Mouse (Mus musculus) MEL (cell line): ENCODE data around the gene Ccdc152. TPM values are rescaled to one million over a fixed set of nuclear protein-coding genes. Genes with fewer than 3 reads are reported as not detected.

Experiments used
- DNase-seq: peaks from one replicate; pipeline ENCODE4 v3.0.0; 2011; ENCODE audit warnings: low read depth, low spot score
- H3K27ac ChIP-seq: 2 replicates; pipeline ENCODE4 v1.5.1; 2012; ENCODE audit warnings: low read depth, mild to moderate bottlenecking, control low read depth, low read length, moderate library complexity; ENCODE audit not compliant: control insufficient read depth
- H3K27me3 ChIP-seq, 2 experiments: fragments of 150-350 bp in 1 of 2; sonication (generic) in 1 of 2; 2 replicates each; pipeline ENCODE4 v1.6.1; 2012; ENCODE audit warnings: low read length in 2 of 2, mild to moderate bottlenecking in 2 of 2, improper control_type of control experiment in 1 of 2, moderate library complexity in 1 of 2; ENCODE audit not compliant: insufficient read depth in 2 of 2, control insufficient read depth in 1 of 2
- H3K36me3 ChIP-seq, 2 experiments: 2 replicates each; pipeline ENCODE4 v1.6.1; 2012 to 2014; ENCODE audit warnings: low read length in 2 of 2, improper control_type of control experiment in 1 of 2, inconsistent platforms in 1 of 2, mild to moderate bottlenecking in 1 of 2; ENCODE audit not compliant: insufficient read depth in 2 of 2, control insufficient read depth in 1 of 2
- H3K4me1 ChIP-seq, 2 experiments: fragments of 150-350 bp in 1 of 2; sonication (generic) in 1 of 2; 2 replicates each; pipeline ENCODE4 v1.6.1; 2012; ENCODE audit warnings: low read length in 2 of 2, improper control_type of control experiment in 1 of 2, mild to moderate bottlenecking in 1 of 2; ENCODE audit not compliant: insufficient read depth in 2 of 2, control insufficient read depth in 1 of 2
- H3K4me3 ChIP-seq, 2 experiments: fragments of 150-350 bp in 1 of 2; sonication (generic) in 1 of 2; 2 replicates each; pipeline ENCODE4 v1.5.1; 2012; ENCODE audit warnings: low read depth in 2 of 2, low read length in 2 of 2, mild to moderate bottlenecking in 2 of 2, moderate library complexity in 2 of 2, control low read depth in 1 of 2, improper control_type of control experiment in 1 of 2; ENCODE audit not compliant: control insufficient read depth in 1 of 2, insufficient read depth in 1 of 2
- H3K79me2 ChIP-seq: 2 replicates; pipeline ENCODE4 v1.6.1; 2012; ENCODE audit warnings: mild to moderate bottlenecking, low read length, moderate library complexity; ENCODE audit not compliant: control insufficient read depth, poor library complexity, insufficient read depth
- H3K9ac ChIP-seq: 2 replicates; pipeline ENCODE4 v1.6.1; 2012; ENCODE audit warnings: low read depth, mild to moderate bottlenecking, control low read depth, low read length, moderate library complexity; ENCODE audit not compliant: control insufficient read depth, poor library complexity, severe bottlenecking
- H3K9me3 ChIP-seq: fragments of 150-350 bp; sonication (generic); replicated peaks from 2 replicates; pipeline ENCODE4 v1.6.1; 2012; ENCODE audit warnings: mild to moderate bottlenecking, low read length, improper control_type of control experiment, moderate library complexity; ENCODE audit not compliant: insufficient read depth
- ELF1 ChIP-seq: IDR thresholded peaks from 2 replicates; pipeline ENCODE4 v1.6.1; 2014; ENCODE audit warnings: low read depth, mild to moderate bottlenecking, inconsistent platforms, low read length, improper control_type of control experiment, moderate library complexity
- JUND ChIP-seq: IDR thresholded peaks from 2 replicates; pipeline ENCODE4 v1.6.1; 2011; ENCODE audit warnings: low read depth, mild to moderate bottlenecking, improper control_type of control experiment, low read length
- KAT2A ChIP-seq: conservative IDR thresholded peaks from 2 replicates; pipeline ENCODE4 v1.6.1; 2012; ENCODE audit warnings: low read depth, low read length, improper control_type of control experiment, inconsistent platforms
- MAX ChIP-seq: IDR thresholded peaks from 2 replicates; pipeline ENCODE4 v1.6.1; 2011; ENCODE audit warnings: low read length, improper control_type of control experiment
- NELFE ChIP-seq: IDR thresholded peaks from 2 replicates; pipeline ENCODE4 v1.6.1; 2011; ENCODE audit warnings: low read depth, low read length, improper control_type of control experiment
- POLR2A ChIP-seq, 2 experiments: IDR thresholded peaks; 2 replicates each; pipeline ENCODE4 v1.6.1; 2011 to 2012; ENCODE audit warnings: low read length in 2 of 2, mild to moderate bottlenecking in 2 of 2, control low read depth in 1 of 2, improper control_type of control experiment in 1 of 2, low read depth in 1 of 2, moderate library complexity in 1 of 2; ENCODE audit not compliant: control insufficient read depth in 1 of 2, insufficient read depth in 1 of 2, poor library complexity in 1 of 2
- POLR2AphosphoS2 ChIP-seq: IDR thresholded peaks from 2 replicates; pipeline ENCODE4 v1.6.1; 2011; ENCODE audit warnings: low read length, improper control_type of control experiment
- POLR2AphosphoS5 ChIP-seq: IDR thresholded peaks from 2 replicates; pipeline ENCODE4 v1.6.1; 2012; ENCODE audit warnings: low read depth, borderline replicate concordance, mild to moderate bottlenecking, inconsistent platforms, low read length, moderate library complexity, mixed read lengths
- RAD21 ChIP-seq: IDR thresholded peaks from 2 replicates; pipeline ENCODE4 v1.6.1; 2011; ENCODE audit warnings: mild to moderate bottlenecking, low read depth, low read length, improper control_type of control experiment
- RCOR1 ChIP-seq: IDR thresholded peaks from 2 replicates; pipeline ENCODE4 v1.6.1; 2012; ENCODE audit warnings: low read depth, mild to moderate bottlenecking, inconsistent platforms, low read length, improper control_type of control experiment
- SIN3A ChIP-seq: IDR thresholded peaks from 2 replicates; pipeline ENCODE4 v1.6.1; 2012; ENCODE audit warnings: low read length, improper control_type of control experiment, inconsistent platforms
- TAL1 ChIP-seq: IDR thresholded peaks from 2 replicates; pipeline ENCODE4 v1.6.1; 2012; ENCODE audit warnings: mild to moderate bottlenecking, inconsistent platforms, low read length, moderate library complexity, mixed read lengths
- TBP ChIP-seq: IDR thresholded peaks from 2 replicates; pipeline ENCODE4 v1.8.0; 2011; ENCODE audit warnings: low read depth, low read length, improper control_type of control experiment
- TCF12 ChIP-seq: IDR thresholded peaks from 2 replicates; pipeline ENCODE4 v1.6.1; 2014; ENCODE audit warnings: low read depth, mild to moderate bottlenecking, inconsistent platforms, low read length, improper control_type of control experiment, moderate library complexity
- UBTF ChIP-seq: IDR thresholded peaks from 2 replicates; pipeline ENCODE4 v1.6.1; 2012; ENCODE audit warnings: low read depth, mild to moderate bottlenecking, inconsistent platforms, low read length, improper control_type of control experiment, moderate library complexity, borderline replicate concordance; ENCODE audit not compliant: insufficient read depth
- USF2 ChIP-seq, 2 experiments: IDR thresholded peaks; 2 replicates each; pipeline ENCODE4 v1.6.1; 2011 to 2012; ENCODE audit warnings: improper control_type of control experiment in 2 of 2, low read length in 2 of 2, borderline replicate concordance in 1 of 2, inconsistent platforms in 1 of 2, low read depth in 1 of 2, mild to moderate bottlenecking in 1 of 2; ENCODE audit not compliant: insufficient read depth in 1 of 2
- ZC3H11A ChIP-seq: IDR thresholded peaks from 2 replicates; pipeline ENCODE4 v1.6.1; 2012; ENCODE audit warnings: low read depth, mild to moderate bottlenecking, inconsistent platforms, low read length, improper control_type of control experiment
- polyA plus RNA-seq, 2 experiments: library from polyadenylated mRNA; stranded (reverse) in 1 of 2; unstranded in 1 of 2; fragments of >175 nt in 1 of 2; fragments of >200 nt in 1 of 2; gene quantifications; 2 replicates each; pipeline versions ENCODE4 v1.2.1 to v1.2.4; 2012; ENCODE audit warnings: low replicate concordance in 2 of 2, low read depth in 1 of 2; ENCODE audit not compliant: insufficient read length in 2 of 2, insufficient read depth in 1 of 2, missing spikeins in 1 of 2
- total RNA-seq: library from RNA; depleted of rRNA; stranded (reverse); fragments of 300-350 nt; gene quantifications from 2 replicates; pipeline ENCODE4 v1.2.3, GENCODE M21; 2012

Gene Ccdc152
- total and polyA plus RNA-seq, 3 experiments: not detected

DNA sequence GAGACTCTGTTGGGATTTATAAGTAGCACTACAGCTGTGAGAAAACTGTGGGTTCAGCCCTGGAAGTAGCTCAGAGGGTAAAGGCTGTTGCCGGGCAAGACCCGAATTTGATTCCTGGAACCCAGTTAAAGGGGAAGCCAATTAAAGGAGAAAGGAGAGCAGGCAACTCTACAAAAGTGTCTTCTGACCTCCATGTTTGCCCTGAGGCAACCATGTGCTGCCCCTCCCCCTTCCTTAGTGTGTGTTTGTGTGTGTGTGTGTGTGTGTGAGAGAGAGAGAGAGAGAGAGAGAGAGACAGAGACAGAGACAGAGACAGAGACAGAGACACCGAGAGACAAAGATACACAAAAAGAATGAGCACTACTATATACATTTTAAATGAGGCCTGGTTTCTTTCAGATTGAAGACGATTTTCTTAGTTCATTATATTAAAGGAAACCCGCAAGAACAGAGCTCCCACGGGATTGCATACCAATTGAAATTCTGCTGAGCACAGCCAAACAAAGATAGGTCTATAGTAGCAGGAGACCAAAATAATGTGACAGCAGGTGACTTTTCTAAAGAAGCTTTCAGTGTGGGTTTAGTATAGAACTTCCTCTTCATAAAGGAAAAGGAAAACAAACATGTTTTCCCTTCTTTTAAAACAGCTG is 33.2 kb downstream of the Ccdc152 start:
- H3K9ac ChIP-seq: no peak overlapping the region
- H3K4me3 ChIP-seq: no peak overlapping the region
- no peaks in the 10 kb centered on the region for H3K36me3 ChIP-seq
- no peaks in the 10 kb centered on the region for H3K9me3 ChIP-seq
- no peak for TF ChIP-seq POLR2A (IDR thresholded peaks at IDR 0.05; ENCODE audit: control insufficient read depth in 1 of 2, insufficient read depth in 1 of 2, low read depth in 1 of 2, low read length in 2 of 2, poor library complexity in 1 of 2)
- no peak for TF ChIP-seq RCOR1
- TF ChIP-seq POLR2AphosphoS5: no peak
- no peak for DNase-seq
- no peaks in the 10 kb centered on the region for H3K79me2 ChIP-seq
- no peak overlapping the region for H3K27ac ChIP-seq
- no peaks in the 10 kb centered on the region for H3K4me1 ChIP-seq
- H3K27me3 ChIP-seq: no peaks in the 10 kb centered on the region

DNA sequence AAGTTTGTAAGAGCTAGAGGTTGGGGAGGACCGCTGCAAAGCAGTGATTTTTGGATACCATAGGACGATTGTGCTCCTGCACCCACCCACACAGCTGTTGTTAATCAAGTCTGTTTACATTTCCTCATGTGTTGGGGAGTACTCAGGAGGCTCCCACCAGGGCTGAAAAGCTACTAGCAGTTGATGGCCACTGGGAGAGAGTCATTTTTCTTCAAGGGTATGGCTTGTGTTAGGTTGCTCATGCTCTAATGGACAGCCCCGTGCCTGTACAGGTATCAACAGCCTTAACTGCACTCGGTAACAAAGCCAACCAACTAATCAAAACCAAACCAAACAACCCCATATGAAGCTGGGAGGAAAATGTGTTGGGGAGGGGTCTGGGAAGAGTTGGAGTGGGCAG is 33.8 kb downstream of the Ccdc152 start:
- H3K9me3 ChIP-seq: no peaks in the 10 kb centered on the region
- H3K27me3 ChIP-seq: no peaks in the 10 kb centered on the region
- H3K4me1 ChIP-seq: no peaks in the 10 kb centered on the region
- H3K36me3 ChIP-seq: no peaks in the 10 kb centered on the region
- DNase-seq: no peak
- H3K9ac ChIP-seq: no peak overlapping the region
- no peaks in the 10 kb centered on the region for H3K79me2 ChIP-seq
- H3K27ac ChIP-seq: no peak overlapping the region
- no peak for TF ChIP-seq SIN3A
- no peak for TF ChIP-seq ELF1
- no peak for TF ChIP-seq POLR2AphosphoS5
- TF ChIP-seq RAD21: no peak
- TF ChIP-seq USF2 (IDR thresholded peaks at IDR 0.05; ENCODE audit: borderline replicate concordance in 1 of 2, insufficient read depth in 1 of 2, low read depth in 1 of 2, low read length in 2 of 2): no peak
- no peak for TF ChIP-seq JUND
- TF ChIP-seq KAT2A: no peak
- no peak for TF ChIP-seq POLR2A (IDR thresholded peaks at IDR 0.05; ENCODE audit: control insufficient read depth in 1 of 2, insufficient read depth in 1 of 2, low read depth in 1 of 2, low read length in 2 of 2, poor library complexity in 1 of 2)
- no peak for TF ChIP-seq NELFE
- TF ChIP-seq TCF12: no peak
- TF ChIP-seq TBP: no peak
- no peak overlapping the region for H3K4me3 ChIP-seq

DNA sequence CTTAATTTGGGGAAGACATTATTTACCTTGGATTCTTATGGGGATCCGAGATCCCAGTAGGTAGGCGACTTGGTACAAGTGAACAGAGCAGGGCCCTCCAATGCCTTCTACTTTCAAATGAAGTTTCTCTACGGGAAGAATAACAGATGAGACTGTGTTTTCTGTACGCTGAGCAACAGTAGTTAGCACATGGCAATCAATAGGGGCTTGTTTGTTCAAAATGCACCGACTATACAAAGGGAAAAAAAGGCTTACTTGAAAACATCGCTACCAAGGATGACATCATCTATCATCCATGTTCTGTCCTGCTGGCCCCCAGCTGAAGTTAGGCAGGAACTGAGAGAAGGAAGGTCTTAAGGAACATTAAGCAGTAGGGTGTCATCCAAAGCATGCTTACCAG is 35.1 kb downstream of the Ccdc152 start, which contains the start of gene Selenop:
TSS of gene Selenop (plus strand) at position 301 of the 400 bp plus-strand sequence.
- H3K4me3 ChIP-seq: no peak within 1 kb of the TSS
- no peaks in the 10 kb centered on the region for H3K9me3 ChIP-seq
- no peak within 1 kb of the TSS for H3K27ac ChIP-seq
- no peak within 1 kb of the TSS for H3K9ac ChIP-seq
- H3K36me3 ChIP-seq: no peaks in the 10 kb centered on the region
- no peaks in the 10 kb centered on the region for H3K79me2 ChIP-seq
- no peaks in the 10 kb centered on the region for H3K4me1 ChIP-seq
- DNase-seq: no peak
- H3K27me3 ChIP-seq: no peaks in the 10 kb centered on the region
- TF ChIP-seq MAX (no peak), ZC3H11A (no peak), USF2 (IDR thresholded peaks at IDR 0.05; ENCODE audit: borderline replicate concordance in 1 of 2, insufficient read depth in 1 of 2, low read depth in 1 of 2, low read length in 2 of 2) (no peak), POLR2AphosphoS2 (no peak), UBTF (no peak), POLR2AphosphoS5 (no peak), KAT2A (no peak), JUND (no peak), TAL1 (no peak)
